Mouse (Mus musculus) frontal cortex, postnatal 10 days (tissue): ENCODE measurements around the gene Camkv.

Source experiments
- DNase-seq, 2 experiments: peaks; one replicate each; pipeline ENCODE4 v3.0.0; 2022; ENCODE audit warnings: low spot score in 2 of 2, mixed read lengths in 1 of 2

Camkv gene

DNA sequence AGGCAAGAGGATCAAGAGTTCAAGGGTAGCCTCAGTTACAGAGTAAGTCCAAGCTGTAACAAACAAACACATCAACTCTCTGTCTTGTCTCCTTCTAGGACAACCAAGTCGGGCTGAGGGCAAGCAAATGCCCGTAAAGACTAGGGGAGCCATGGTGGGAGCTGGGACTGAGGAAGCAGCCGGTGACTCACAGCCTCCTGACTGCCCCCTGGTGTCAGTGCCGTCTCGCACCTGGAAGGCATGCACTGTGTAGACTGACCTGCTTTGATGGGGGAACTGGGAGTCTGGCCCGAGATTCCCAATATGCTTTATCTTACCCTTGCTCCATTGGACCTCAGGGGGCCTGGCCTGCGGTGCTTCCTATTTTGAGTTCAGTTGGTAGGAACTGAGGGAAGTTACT lies 12.5 kb upstream of the Camkv start:
- no peak for DNase-seq

DNA sequence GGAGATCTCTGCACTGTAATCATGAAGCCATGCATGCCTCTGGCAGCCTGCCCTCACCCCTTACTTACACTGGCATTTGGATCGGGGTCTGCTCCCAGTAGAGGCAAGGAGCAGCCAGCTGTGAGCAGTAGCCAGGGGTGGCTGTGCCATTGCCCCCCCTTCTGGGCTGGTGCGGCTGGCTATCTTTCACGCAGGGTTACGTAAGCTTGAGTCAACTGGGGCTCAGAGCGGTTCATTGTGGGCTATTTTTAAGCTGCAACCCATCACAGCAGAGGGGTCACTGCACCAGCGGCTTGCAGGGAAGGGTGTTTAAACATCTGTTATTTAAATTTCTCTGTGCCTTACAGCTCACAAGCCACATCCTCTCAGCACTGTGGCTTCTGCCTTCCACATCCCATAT lies 11.5 kb upstream of the Camkv start:
- no peak for DNase-seq

- DNase-seq, result no peak
Measured at GRCm38 (mm10) chr9:107925251-107925650, 10.2 kb upstream of the Camkv start.

GRCm38 (mm10) chr9:107926920-107927420 lies 8.5 kb upstream of the Camkv start:
- no peak for DNase-seq

- DNase-seq, result peak; percentile 40 to 71
Measured at GRCm38 (mm10) chr9:107927749-107928148, 7.7 kb upstream of the Camkv start.

DNA sequence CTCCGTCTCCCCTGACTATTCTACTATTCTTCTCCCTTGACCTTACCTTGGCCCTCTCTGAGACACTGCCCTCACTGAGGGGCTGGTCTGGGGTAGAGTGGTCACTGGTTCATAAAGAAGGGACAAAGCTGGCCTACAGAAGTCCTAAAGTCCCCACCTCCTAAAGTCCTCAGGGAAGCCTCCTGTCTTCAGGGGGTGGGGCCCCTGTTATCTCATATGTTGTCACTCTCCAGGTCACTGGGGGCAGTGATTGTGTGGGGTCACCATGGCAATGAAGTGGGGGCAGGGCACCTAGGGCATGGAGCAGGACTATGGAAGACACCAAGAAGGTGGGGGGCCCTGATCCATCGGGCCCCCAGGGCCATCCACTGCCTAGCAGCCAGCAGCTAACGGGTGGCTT lies 7.3 kb upstream of the Camkv start, which contains the start of gene Actl11:
TSS of gene Actl11 (plus strand) at position 301 of the 400 bp plus-strand sequence.
- DNase-seq, result no peak

- DNase-seq, result no peak
Measured at GRCm38 (mm10) chr9:107932221-107932620, 3.3 kb upstream of the Camkv start.

GRCm38 (mm10) chr9:107934146-107934545 lies 1.3 kb upstream of the Camkv start:
- peak in 1 of 2 experiments; percentile 65 for DNase-seq

GRCm38 (mm10) chr9:107935790-107936214 lies 328 bp downstream of the Camkv start:
- peak in 1 of 2 experiments; percentile 55 for DNase-seq

DNA sequence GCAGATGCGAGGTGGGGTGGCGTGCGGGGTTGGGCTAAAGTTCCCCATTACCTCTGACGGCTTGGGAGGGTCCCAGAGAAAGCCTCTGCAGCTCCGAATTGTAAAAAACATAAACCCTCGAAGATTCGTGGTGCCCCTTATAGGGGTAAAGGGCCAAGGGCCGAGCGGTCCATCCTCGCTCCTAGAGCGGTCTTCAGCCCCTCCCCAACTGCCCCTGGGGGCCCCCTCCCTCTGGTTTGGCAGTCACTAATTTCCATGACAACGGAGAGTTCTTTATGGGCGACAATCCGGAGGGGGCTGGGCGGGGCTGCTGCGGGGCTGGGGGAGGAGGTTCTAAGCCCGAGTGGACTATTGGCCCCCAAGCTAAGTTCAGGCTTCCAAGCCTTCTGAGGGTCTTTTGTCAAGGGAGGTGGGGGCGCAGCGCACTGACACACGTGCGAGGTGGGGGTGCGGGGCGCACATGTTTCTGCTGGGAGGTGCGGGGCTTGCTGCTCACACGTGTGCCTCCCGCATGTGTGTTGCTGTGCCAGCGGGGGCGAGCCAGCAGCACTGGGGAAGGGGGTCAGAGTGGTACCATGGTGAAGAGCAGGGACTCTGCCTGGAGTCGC lies 845 bp downstream of the Camkv start:
- DNase-seq, result peak; percentile 66 to 69

- no peak for DNase-seq
Measured at GRCm38 (mm10) chr9:107936831-107937230, 1.4 kb downstream of the Camkv start.

GRCm38 (mm10) chr9:107947241-107948194 lies 12.0 kb downstream of the Camkv start:
- DNase-seq, result no peak

GRCm38 (mm10) chr9:107949184-107949921 lies 13.9 kb downstream of the Camkv start:
- DNase-seq, result no peak

DNA sequence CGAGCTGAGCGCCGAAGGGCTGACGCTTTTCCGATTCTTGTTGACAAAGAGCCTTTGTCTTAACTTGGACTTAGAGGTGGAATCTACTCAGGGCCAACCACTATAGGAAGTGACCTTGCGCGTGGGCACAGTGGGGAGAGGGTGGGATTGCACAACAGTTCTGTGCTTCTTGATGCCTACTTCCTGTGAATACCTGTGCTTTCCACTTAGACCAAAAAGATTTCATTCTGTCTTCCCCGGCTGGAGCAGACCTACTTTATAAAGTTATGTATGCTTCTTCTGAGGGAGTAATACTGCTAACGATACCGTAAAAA lies 14.4 kb downstream of the Camkv start, which contains the start of gene Traip:
TSS of gene Traip (plus strand) at position 215 of the 314 bp plus-strand sequence.
- DNase-seq, result no peak

- DNase-seq, result peak; percentile 84 to 91
Measured at GRCm38 (mm10) chr9:107950460-107951355, 15.2 kb downstream of the Camkv start.

DNA sequence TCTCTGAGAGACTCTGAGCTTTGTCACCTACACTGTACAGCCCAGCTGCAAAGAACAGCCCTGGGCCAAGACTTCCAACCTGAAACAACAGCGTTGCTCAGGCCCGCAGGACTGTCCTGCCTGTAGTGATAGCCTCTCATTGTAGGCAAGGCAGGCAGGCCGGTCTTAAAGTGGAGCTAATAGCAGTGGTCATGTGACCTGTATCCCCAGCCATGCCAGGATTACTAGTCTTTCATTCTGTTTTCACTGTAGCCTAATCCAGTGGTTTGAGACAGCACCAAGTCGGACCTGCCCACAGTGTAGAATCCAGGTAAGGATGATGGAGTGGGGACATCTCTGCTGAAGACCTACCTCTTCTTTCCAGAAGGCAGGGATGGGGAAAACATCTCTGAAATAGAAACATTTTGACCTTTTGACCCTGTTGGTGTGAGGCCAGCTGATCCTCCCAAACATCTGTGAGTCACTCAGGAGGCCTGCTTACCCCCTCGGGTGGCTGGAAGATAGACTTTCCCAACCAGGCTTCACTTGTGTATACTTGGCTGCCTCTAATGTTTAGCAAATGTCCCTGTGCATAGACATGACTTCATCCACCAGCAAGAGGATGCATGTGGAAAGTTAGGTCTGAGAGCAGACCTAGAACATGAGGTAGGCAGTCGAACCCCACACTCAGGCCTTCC lies 20.3 kb downstream of the Camkv start:
- DNase-seq, result no peak

DNA sequence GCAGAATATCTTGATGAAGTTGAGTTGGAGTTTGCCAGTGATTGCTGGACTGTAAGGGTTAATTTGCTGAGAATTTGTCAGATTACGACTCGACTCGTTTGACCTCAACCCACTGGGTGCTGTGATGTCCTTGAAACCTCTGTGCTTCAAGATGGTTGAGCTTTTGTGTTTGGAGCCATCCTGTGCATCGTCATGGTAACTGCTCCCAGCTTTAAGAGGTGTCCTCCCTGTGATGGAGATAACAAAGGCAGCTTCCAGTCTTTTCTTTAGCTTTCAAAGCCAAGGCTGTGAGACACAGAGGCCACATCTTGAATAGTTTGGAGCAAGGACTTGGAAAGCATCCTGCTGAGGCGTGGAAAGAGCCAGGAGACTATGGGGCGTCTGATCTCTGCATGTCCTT lies 21.7 kb downstream of the Camkv start:
- DNase-seq, result no peak

DNA sequence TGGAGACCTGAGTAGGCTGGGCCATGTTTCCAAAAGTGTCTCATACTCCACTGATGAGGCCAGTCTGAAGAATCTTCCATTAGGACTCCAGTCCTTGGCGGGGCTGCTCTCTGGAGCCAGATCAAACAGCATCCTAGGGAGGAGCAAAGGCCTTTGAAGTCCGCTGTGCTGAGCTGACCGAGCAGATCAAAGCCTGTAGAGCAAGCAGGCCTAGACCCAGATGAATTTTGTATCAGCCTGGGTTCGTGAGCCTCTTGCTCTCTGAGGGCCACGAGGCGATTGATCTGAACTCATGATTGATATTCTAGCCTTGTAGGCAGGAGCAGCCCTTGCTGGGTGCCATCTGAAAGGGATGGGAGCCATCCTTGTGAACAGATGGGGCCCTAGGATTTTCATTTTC lies 24.4 kb downstream of the Camkv start:
- no peak for DNase-seq

GRCm38 (mm10) chr9:107960928-107961327 lies 25.5 kb downstream of the Camkv start:
- DNase-seq, result no peak

DNA sequence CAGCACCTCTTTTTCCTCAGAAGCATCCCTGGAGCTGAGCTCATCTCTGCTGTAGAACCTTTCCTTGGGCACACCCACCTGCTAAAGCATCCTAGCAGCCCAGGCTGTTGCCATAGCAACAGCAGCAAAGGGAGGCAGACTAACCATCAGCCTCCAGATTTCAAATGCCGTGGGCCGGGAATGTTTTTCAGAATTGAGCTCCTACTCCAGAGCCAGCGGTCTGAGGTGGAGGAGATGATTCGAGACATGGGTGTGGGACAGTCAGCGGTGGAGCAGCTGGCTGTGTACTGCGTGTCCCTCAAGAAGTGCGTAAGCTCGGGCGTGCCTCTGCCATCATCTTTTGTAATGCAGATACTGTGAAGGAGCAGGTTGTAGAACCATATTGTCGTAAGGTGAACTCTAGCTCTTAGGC lies 25.9 kb downstream of the Camkv start:
- DNase-seq, result peak; percentile 72 to 77
